Mouse (Mus musculus): Measurements from ENCODE around the gene Prpf4b. TPM values are rescaled to one million over a fixed set of nuclear protein-coding genes. Genes with fewer than 3 reads are reported as not detected.

Gene Prpf4b
- polyA plus RNA-seq (2012; rRNA removed), result 100 and 112 TPM in 2 replicates

DNA sequence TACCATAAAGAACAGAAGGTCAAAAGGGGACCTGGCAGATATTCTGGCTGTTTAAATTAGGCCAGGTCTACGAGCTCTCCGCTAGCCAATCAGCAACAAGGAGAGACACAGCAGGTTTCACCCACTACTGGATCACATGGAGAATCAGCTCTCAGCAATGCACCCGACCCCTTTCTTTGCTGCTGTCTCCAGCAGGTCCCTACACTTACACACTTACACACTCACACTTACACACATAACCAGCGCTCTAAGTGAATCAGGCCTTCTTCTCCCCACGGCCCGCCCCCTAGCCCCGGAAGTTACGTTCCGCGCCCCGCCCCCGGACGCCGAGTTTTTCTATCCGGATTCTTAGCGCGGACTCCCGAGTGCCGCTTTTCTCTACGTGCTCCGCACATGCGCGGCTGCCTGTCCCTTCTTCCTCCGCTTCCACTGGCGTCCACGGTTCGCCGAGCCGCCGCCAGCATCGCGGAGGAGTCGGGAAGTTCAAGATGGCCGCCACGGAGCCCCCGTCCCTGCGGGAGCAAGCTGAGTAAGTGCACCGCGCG, at the start of gene Prpf4b:
TSS of gene Prpf4b (plus strand) at position 137 of the 545 bp plus-strand sequence.
- Histone ChIP-seq H3K4me1 (ENCODE audit: control insufficient read depth, insufficient read depth, low read length) (peaks cover 6% of the 10 kb centered on the region; the same call in 1 of the 2 replicates), H3K4me3 (replicated peaks; ENCODE audit: insufficient read depth, low read depth, low read length) (peak within 1 kb of the TSS; percentile 99), H3K27me3 (ENCODE audit: control insufficient read depth, insufficient read depth, low read length) (no peaks in the 10 kb centered on the region), H3K27ac (ENCODE audit: insufficient read depth, low read length) (peak within 1 kb of the TSS; percentile 96)
- peak; percentile 94 to 95 for DNase-seq
- under 1% methylated on average over 40 of the region's 40 CpGs for WGBS
- TF ChIP-seq POLR2A (IDR thresholded peaks at IDR 0.05; ENCODE audit: borderline replicate concordance, insufficient read depth, low read length) (peak; percentile 62; the same call in 1 of the 2 replicates), CTCF (IDR thresholded peaks at IDR 0.05; ENCODE audit: borderline replicate concordance, insufficient read depth, low read depth, low read length) (no peak)

DNA sequence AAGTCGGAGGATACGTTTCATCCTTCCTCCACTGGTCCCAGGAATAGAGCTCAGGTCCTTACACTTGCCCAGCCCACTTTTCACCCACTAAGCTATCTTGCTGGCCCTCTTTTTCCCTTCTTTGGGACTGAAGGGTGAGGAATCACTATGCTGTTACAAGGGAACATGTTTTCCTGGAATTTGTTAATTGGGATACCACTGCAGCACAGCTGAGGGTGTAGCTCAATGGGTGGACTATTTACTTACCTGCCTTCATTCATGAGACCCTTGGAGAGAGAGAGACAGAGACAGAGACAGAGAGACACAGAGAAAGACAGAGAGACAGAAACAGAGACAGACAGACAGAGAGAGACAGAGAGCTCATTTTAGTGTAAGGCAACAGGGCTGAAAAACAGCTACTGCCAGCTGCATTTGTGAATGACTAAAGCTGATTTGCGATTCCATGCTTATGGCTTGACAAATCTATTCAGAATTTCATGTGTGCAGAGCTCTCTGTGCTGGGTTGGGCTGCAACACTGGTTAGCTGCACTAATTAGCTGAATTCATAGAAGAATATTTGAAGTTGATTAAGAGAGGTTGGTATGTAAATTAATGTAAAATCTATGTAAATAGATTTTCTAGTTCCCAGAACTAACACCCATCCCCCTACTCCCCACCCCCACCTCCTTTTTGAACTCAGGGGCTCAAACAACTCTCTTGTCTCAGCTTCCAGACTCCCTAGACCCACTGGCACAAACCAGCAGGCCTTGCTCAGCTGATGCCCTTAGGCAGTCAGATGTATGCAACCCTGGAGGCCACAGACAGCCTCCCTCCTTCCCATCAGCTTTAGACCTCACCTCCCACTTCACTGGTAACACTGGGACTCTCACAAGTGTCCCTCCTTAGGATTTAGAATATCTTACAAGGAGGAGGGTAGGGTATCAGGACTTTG, 48.1 kb upstream of the Prpf4b start:
- Histone ChIP-seq H3K4me3 (replicated peaks; ENCODE audit: insufficient read depth, low read depth, low read length) (no peak overlapping the region), H3K4me1 (ENCODE audit: control insufficient read depth, insufficient read depth, low read length) (no peaks in the 10 kb centered on the region), H3K27ac (ENCODE audit: insufficient read depth, low read length) (no peak overlapping the region), H3K27me3 (ENCODE audit: control insufficient read depth, insufficient read depth, low read length) (no peaks in the 10 kb centered on the region)
- 76% methylated on average over 3 of the region's 3 CpGs for WGBS
- DNase-seq, result no peak
- no peak for TF ChIP-seq POLR2A (IDR thresholded peaks at IDR 0.05; ENCODE audit: borderline replicate concordance, insufficient read depth, low read length)
- no peak for TF ChIP-seq CTCF (IDR thresholded peaks at IDR 0.05; ENCODE audit: borderline replicate concordance, insufficient read depth, low read depth, low read length)

DNA sequence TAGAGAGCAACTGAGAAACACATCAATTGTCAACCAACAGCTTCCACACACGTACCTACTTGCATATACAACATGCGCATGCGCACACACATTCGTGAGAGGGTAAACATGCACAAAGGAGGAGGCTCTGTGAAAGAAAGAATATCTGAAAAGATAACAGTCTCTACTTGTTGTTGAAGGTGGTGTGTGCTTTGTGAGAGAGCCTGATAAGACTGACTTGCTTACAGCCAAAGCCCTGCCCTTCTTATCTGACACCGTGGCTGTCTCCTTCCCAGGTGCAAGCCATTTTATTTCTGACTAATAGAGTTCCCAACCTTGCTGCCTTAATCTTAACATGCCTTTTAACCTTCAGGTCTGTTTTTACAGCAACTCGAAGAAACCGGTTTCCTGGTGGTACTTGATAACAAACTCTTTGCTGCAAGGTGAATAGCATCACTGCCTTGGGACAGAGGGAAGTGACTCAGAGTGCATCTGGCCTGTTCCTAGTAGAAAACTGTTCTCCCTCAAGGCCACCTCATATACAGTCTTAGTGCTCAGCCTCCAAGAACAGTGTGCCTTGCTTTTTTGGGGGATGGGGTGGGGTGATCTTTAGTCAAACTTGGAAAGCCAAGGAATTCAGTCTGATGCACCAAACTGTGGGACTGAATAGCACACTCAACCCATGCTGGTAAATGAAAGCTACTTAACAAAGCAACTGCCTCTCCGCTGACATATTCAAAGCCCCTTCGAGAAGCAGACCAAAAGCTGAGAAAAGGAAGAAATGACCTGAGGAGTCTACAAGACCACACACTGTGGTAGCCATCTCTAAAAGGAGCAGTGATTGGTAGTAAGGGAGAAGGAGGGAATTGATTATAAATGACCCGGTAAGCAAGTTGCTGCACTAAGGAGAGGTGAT, 46.9 kb upstream of the Prpf4b start:
- Histone ChIP-seq H3K4me3 (replicated peaks; ENCODE audit: insufficient read depth, low read depth, low read length) (no peak overlapping the region), H3K27ac (ENCODE audit: insufficient read depth, low read length) (no peak overlapping the region), H3K4me1 (ENCODE audit: control insufficient read depth, insufficient read depth, low read length) (no peaks in the 10 kb centered on the region), H3K27me3 (ENCODE audit: control insufficient read depth, insufficient read depth, low read length) (no peaks in the 10 kb centered on the region)
- no peak for DNase-seq
- WGBS, result 70% methylated on average over 10 of the region's 10 CpGs
- TF ChIP-seq CTCF (IDR thresholded peaks at IDR 0.05; ENCODE audit: borderline replicate concordance, insufficient read depth, low read depth, low read length) (no peak), POLR2A (IDR thresholded peaks at IDR 0.05; ENCODE audit: borderline replicate concordance, insufficient read depth, low read length) (no peak)

DNA sequence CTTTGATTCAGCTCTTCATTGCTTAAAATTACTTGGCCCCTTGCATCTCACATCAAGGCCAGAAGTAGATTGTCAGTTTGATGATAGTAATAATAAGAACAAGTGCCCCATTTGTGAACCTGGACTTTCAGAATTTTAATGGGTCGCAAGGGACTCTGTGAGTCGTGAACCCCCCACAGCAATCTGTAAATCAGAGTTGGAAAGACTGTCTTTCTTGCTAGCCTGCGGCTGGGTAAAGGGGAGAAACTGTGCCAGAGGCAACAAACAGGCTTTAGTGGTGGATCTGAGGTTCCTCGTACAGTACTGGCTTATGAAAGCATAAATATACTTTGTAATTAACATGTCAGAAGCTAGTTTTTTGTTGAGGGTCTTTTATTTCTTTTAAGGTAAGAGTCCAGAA, 32.3 kb upstream of the Prpf4b start:
- Histone ChIP-seq H3K27ac (ENCODE audit: insufficient read depth, low read length) (no peak overlapping the region), H3K4me3 (replicated peaks; ENCODE audit: insufficient read depth, low read depth, low read length) (no peak overlapping the region), H3K4me1 (ENCODE audit: control insufficient read depth, insufficient read depth, low read length) (no peaks in the 10 kb centered on the region), H3K27me3 (ENCODE audit: control insufficient read depth, insufficient read depth, low read length) (no peaks in the 10 kb centered on the region)
- no peak for TF ChIP-seq POLR2A (IDR thresholded peaks at IDR 0.05; ENCODE audit: borderline replicate concordance, insufficient read depth, low read length)
- no peak for TF ChIP-seq CTCF (IDR thresholded peaks at IDR 0.05; ENCODE audit: borderline replicate concordance, insufficient read depth, low read depth, low read length)
- 87% methylated on average over 4 of the region's 4 CpGs for WGBS
- no peak for DNase-seq

DNA sequence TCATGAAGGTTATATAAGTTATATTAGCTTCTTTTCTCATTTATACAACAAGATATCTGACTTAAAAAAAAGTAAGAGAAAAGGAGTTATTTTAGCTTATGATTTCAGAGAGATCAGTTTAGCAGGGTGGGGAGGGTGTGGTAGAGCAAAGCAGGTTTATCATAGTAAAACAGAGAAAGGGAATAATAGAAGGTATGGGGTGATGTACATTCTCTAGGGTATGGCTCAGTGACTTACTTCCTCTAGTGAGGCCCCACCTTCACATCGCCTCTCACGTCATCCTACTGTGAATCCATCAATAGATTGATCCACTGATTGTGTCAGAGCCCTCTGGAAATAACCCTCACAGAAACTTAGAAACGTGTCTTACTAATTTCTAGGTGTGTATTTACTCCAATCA, 24.3 kb upstream of the Prpf4b start:
- DNase-seq, result no peak
- Histone ChIP-seq H3K4me1 (ENCODE audit: control insufficient read depth, insufficient read depth, low read length) (no peaks in the 10 kb centered on the region), H3K27me3 (ENCODE audit: control insufficient read depth, insufficient read depth, low read length) (no peaks in the 10 kb centered on the region), H3K27ac (ENCODE audit: insufficient read depth, low read length) (no peak overlapping the region), H3K4me3 (replicated peaks; ENCODE audit: insufficient read depth, low read depth, low read length) (no peak overlapping the region)
- TF ChIP-seq CTCF (IDR thresholded peaks at IDR 0.05; ENCODE audit: borderline replicate concordance, insufficient read depth, low read depth, low read length) (no peak), POLR2A (IDR thresholded peaks at IDR 0.05; ENCODE audit: borderline replicate concordance, insufficient read depth, low read length) (no peak)
- 87% methylated on average over 3 of the region's 3 CpGs for WGBS

DNA sequence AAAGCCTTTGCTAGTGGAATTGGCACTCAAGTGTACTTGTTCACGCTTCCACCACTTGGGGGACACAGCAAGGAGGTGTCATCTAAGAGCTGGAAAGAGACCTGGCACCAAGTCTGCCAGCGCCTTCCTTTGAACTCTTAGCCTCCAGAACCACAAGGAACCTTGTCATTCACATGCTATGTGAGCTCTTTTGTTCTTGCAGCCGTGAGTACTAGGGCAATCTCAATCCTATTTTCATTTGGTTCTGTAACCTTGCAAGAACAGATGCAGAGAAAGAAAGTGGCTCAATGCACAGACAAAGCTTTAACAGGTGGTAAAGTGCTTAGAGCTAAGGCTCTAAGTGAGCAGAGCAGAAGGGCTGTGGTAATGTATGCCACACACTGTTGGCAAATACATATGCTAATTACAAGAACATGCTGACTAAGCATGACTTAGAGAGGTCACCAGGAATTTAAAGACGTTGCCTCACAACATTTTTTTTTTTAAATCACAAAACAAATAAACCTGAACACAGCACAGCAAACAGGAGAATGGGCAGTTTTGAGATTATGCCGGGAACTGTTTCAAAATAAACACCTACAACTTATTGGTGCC, 23.8 kb upstream of the Prpf4b start:
- Histone ChIP-seq H3K27me3 (ENCODE audit: control insufficient read depth, insufficient read depth, low read length) (no peaks in the 10 kb centered on the region), H3K4me3 (replicated peaks; ENCODE audit: insufficient read depth, low read depth, low read length) (no peak overlapping the region), H3K4me1 (ENCODE audit: control insufficient read depth, insufficient read depth, low read length) (no peaks in the 10 kb centered on the region), H3K27ac (ENCODE audit: insufficient read depth, low read length) (no peak overlapping the region)
- DNase-seq, result no peak
- TF ChIP-seq POLR2A (IDR thresholded peaks at IDR 0.05; ENCODE audit: borderline replicate concordance, insufficient read depth, low read length), result no peak
- whole genome bisulfite sequencing, result 69% methylated on average over 5 of the region's 5 CpGs

DNA sequence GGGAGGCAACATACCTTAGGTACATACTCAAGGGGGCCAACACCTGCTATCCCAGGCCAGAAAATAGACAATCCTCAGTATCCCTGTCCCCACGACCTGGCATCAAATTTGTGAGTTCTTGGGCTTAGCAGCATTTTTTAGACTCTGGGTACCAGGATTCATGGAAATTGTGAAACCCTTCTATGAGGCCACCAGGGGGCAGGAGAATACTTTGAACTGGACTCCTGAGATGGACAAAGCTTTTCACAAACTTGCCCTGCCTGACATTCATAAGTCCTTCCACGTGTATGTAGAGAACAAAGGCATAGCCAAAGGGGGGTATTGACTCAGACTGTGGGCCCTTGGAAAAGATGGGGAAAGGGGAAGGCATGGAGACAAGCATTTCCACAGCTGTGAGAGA, 17.6 kb upstream of the Prpf4b start:
- TF ChIP-seq POLR2A (IDR thresholded peaks at IDR 0.05; ENCODE audit: borderline replicate concordance, insufficient read depth, low read length) (no peak), CTCF (IDR thresholded peaks at IDR 0.05; ENCODE audit: borderline replicate concordance, insufficient read depth, low read depth, low read length) (no peak)
- Histone ChIP-seq H3K27ac (ENCODE audit: insufficient read depth, low read length) (no peak overlapping the region), H3K4me3 (replicated peaks; ENCODE audit: insufficient read depth, low read depth, low read length) (no peak overlapping the region), H3K27me3 (ENCODE audit: control insufficient read depth, insufficient read depth, low read length) (no peaks in the 10 kb centered on the region), H3K4me1 (ENCODE audit: control insufficient read depth, insufficient read depth, low read length) (no peaks in the 10 kb centered on the region)
- WGBS, result 31% methylated on average over 2 of the region's 2 CpGs
- DNase-seq, result peak in 1 of 2 experiments; percentile 15

Measured in cerebellum, adult 2 months (tissue).